Mouse (Mus musculus): ENCODE results near the gene Fam198b.

Gene Fam198b

GRCm38 (mm10) chr3:79906250-79907045 lies 22.1 kb downstream of the Fam198b start:
- ChIA-PET POLR2A (interaction anchor here in 1 of 4 experiments (0.6 kb wide), 1 partner anchor 18 kb away, joined by 3 read pairs; no protein-coding TSS in a partner anchor), CTCF (interaction anchor here in 1 of 4 experiments (0.6 kb wide), 1 partner anchor 164 kb away, joined by 14 read pairs; no protein-coding TSS in a partner anchor)

- ChIA-PET POLR2A (no interaction called here), CTCF (interaction anchor here in 1 of 4 experiments (0.6 kb wide), 1 partner anchor 163 kb away, joined by 14 read pairs; no protein-coding TSS in a partner anchor)
Measured at GRCm38 (mm10) chr3:79907223-79907622, 22.9 kb downstream of the Fam198b start.

GRCm38 (mm10) chr3:79910375-79911141 lies 26.2 kb downstream of the Fam198b start:
- CTCF ChIA-PET, result no interaction called here
- POLR2A ChIA-PET, result no interaction called here

- ChIA-PET CTCF (no interaction called here), POLR2A (interaction anchor here in 1 of 4 experiments (1.0 kb wide), 1 partner anchor 84 kb away, joined by 3 read pairs; no protein-coding TSS in a partner anchor)
Measured at GRCm38 (mm10) chr3:79911166-79911565, 26.8 kb downstream of the Fam198b start.

- ChIA-PET POLR2A (no interaction called here), CTCF (no interaction called here)
Measured at GRCm38 (mm10) chr3:79914012-79914411, 29.7 kb downstream of the Fam198b start.

GRCm38 (mm10) chr3:79916185-79916584 lies 31.9 kb downstream of the Fam198b start:
- CTCF ChIA-PET, result no interaction called here
- POLR2A ChIA-PET, result no interaction called here

GRCm38 (mm10) chr3:79918761-79919160 lies 34.4 kb downstream of the Fam198b start:
- POLR2A ChIA-PET, result no interaction called here

GRCm38 (mm10) chr3:79925950-79926697 lies 41.8 kb downstream of the Fam198b start:
- POLR2A ChIA-PET, result interaction anchor here in 2 of 4 experiments (0.6 to 0.7 kb wide), 3 partner anchors 31 to 243 kb away, joined by 3 read pairs; no protein-coding TSS in a partner anchor
- CTCF ChIA-PET, result interaction anchor here in 1 of 4 experiments (0.6 to 1.4 kb wide), 3 partner anchors 41 to 456 kb away, joined by 3 to 4 read pairs (median 3); partner anchors contain the start of gene Fam198b

More at GRCm38 (mm10) chr3:79918761-79919160, 34.4 kb downstream of the Fam198b start:
- CTCF ChIA-PET, result no interaction called here

GRCm38 (mm10) chr3:79927050-79927449 lies 42.7 kb downstream of the Fam198b start:
- ChIA-PET CTCF (interaction anchor here in 1 of 4 experiments (1.1 to 1.4 kb wide), 2 partner anchors 42 to 118 kb away, joined by 3 to 4 read pairs; partner anchors contain the start of gene Fam198b), POLR2A (no interaction called here)

GRCm38 (mm10) chr3:79928409-79928808 lies 44.1 kb downstream of the Fam198b start:
- ChIA-PET CTCF (no interaction called here), POLR2A (no interaction called here)

GRCm38 (mm10) chr3:79930141-79930744 lies 45.9 kb downstream of the Fam198b start:
- POLR2A ChIA-PET, result no interaction called here
- CTCF ChIA-PET, result no interaction called here

- POLR2A ChIA-PET, result no interaction called here
- CTCF ChIA-PET, result no interaction called here
Measured at GRCm38 (mm10) chr3:79936213-79936612, 51.9 kb downstream of the Fam198b start.

- CTCF ChIA-PET, result no interaction called here
- POLR2A ChIA-PET, result interaction anchor here in 1 of 4 experiments (0.5 kb wide), 1 partner anchor 670 kb away, joined by 3 read pairs; no protein-coding TSS in a partner anchor
Measured at GRCm38 (mm10) chr3:79936730-79937447, 52.6 kb downstream of the Fam198b start.

GRCm38 (mm10) chr3:79947736-79948135 lies 63.4 kb downstream of the Fam198b start:
- ChIA-PET CTCF (no interaction called here), POLR2A (interaction anchor here in 1 of 4 experiments (1.3 to 1.4 kb wide), 2 partner anchors 10 to 64 kb away, joined by 3 read pairs; no protein-coding TSS in a partner anchor)

- CTCF ChIA-PET, result no interaction called here
- POLR2A ChIA-PET, result interaction anchor here in 1 of 4 experiments (1.4 kb wide), 1 partner anchor 10 kb away, joined by 3 read pairs; no protein-coding TSS in a partner anchor
Measured at GRCm38 (mm10) chr3:79948151-79948550, 63.8 kb downstream of the Fam198b start.

- POLR2A ChIA-PET, result interaction anchor here in 1 of 4 experiments (0.7 kb wide), 1 partner anchor 152 kb away, joined by 4 read pairs; no protein-coding TSS in a partner anchor
- CTCF ChIA-PET, result no interaction called here
Measured at GRCm38 (mm10) chr3:79953164-79953759, 68.9 kb downstream of the Fam198b start.

- POLR2A ChIA-PET, result no interaction called here
- CTCF ChIA-PET, result interaction anchor here in 1 of 4 experiments (0.6 kb wide), 1 partner anchor 1126 kb away, joined by 3 read pairs; no protein-coding TSS in a partner anchor
Measured at GRCm38 (mm10) chr3:79955262-79955661, 70.9 kb downstream of the Fam198b start.

- ChIA-PET POLR2A (interaction anchor here in 1 of 4 experiments (1.6 kb wide), 1 partner anchor 9 kb away, joined by 3 read pairs; no protein-coding TSS in a partner anchor), CTCF (no interaction called here)
Measured at GRCm38 (mm10) chr3:79956792-79957191, 72.5 kb downstream of the Fam198b start.

Measured in embryonic stem cell, embryonic (primary cell).